Mouse (Mus musculus) heart, embryonic 10.5 days (tissue): ENCODE data around the gene Zfp385c. TPM values are rescaled to one million over a fixed set of nuclear protein-coding genes. Genes with fewer than 3 reads are reported as not detected.

Source experiments
- polyA plus RNA-seq: library from polyadenylated mRNA; unstranded; fragments of >200 nt; fragmentation: Nextera tagmentation; extraction: Ambion mirVana; gene quantifications from 2 replicates; pipeline ENCODE4 v1.2.1, GENCODE M21; 2016

Gene Zfp385c
- polyA plus RNA-seq, 1 experiment from 2014 or later, result 0.23 TPM

Other genes starting within 250 kb of the Zfp385c start
- gene Klhl11, start 219.7 kb downstream of the Zfp385c start, polyA plus RNA-seq, result 6.7 and 9.7 TPM in 2 replicates
- gene Acly, start 164.5 kb downstream of the Zfp385c start, polyA plus RNA-seq, result 127 and 139 TPM in 2 replicates
- 0.59 and 0.75 TPM in 2 replicates for gene Ttc25, start 146.8 kb downstream of the Zfp385c start, polyA plus RNA-seq
- 16.3 and 20.0 TPM in 2 replicates for gene Cnp, start 117.6 kb downstream of the Zfp385c start, polyA plus RNA-seq
- 67.4 and 67.9 TPM in 2 replicates for gene Nkiras2, start 73.2 kb downstream of the Zfp385c start, polyA plus RNA-seq
- gene Dnajc7, start 72.3 kb downstream of the Zfp385c start, polyA plus RNA-seq, result 194 and 211 TPM in 2 replicates
- gene Dhx58, start 11.8 kb upstream of the Zfp385c start, polyA plus RNA-seq, result 1.1 and 2.4 TPM in 2 replicates
- 52.0 and 59.8 TPM in 2 replicates for gene Kat2a, start 20.0 kb upstream of the Zfp385c start, polyA plus RNA-seq
- 0.19 and 0.34 TPM in 2 replicates for gene Hspb9, start 21.4 kb upstream of the Zfp385c start, polyA plus RNA-seq
- gene Rab5c, start 45.8 kb upstream of the Zfp385c start, polyA plus RNA-seq, result 13.7 and 13.9 TPM in 2 replicates
- gene Kcnh4, start 67.5 kb upstream of the Zfp385c start, polyA plus RNA-seq, result not detected in 2 replicates
- not detected in 2 replicates for gene Hcrt, start 70.5 kb upstream of the Zfp385c start, polyA plus RNA-seq
- gene Ghdc, start 78.5 kb upstream of the Zfp385c start, polyA plus RNA-seq, result 4.8 and 6.3 TPM in 2 replicates
- gene Stat5b, start 158.3 kb upstream of the Zfp385c start, polyA plus RNA-seq, result 25.7 and 30.1 TPM in 2 replicates
- 6.2 and 6.6 TPM in 2 replicates for gene Stat5a, start 166.9 kb upstream of the Zfp385c start, polyA plus RNA-seq
- 33.7 and 41.5 TPM in 2 replicates for gene Stat3, start 247.1 kb upstream of the Zfp385c start, polyA plus RNA-seq